Mouse (Mus musculus): ENCODE data around the gene Wipi1. TPM values are rescaled to one million over a fixed set of nuclear protein-coding genes. Genes with fewer than 3 reads are reported as not detected.

The Wipi1 gene
- total and polyA plus RNA-seq, 3 experiments = 2.6 to 8.2 TPM; not detected in 1

GRCm38 (mm10) chr11:109545265-109545664 is 66.5 kb downstream of the Wipi1 start (continued):
- 0 out of 2 replicates have a peak, but pooled peaks have one; percentile 51 for TF ChIP-seq MYC (IDR thresholded peaks at IDR 0.05; ENCODE audit: low read depth, low read length)

- DNase-seq (ENCODE audit: low read depth, low spot score) = no peak
- Histone ChIP-seq H3K27me3 (ENCODE audit: control insufficient read depth in 1 of 2, insufficient read depth in 2 of 2, low read length in 2 of 2) (no peaks in the 10 kb centered on the region), H3K4me1 (ENCODE audit: control insufficient read depth in 1 of 2, insufficient read depth in 2 of 2, low read length in 2 of 2) (peaks cover 21 to 32% of the 10 kb centered on the region in 2 experiments), H3K79me2 (ENCODE audit: control insufficient read depth, insufficient read depth, low read length, poor library complexity) (no peaks in the 10 kb centered on the region), H3K9ac (ENCODE audit: control insufficient read depth, low read depth, low read length, poor library complexity, severe bottlenecking) (no peak overlapping the region), H3K27ac (ENCODE audit: control insufficient read depth, low read depth, low read length) (no peak overlapping the region), H3K36me3 (ENCODE audit: control insufficient read depth in 1 of 2, insufficient read depth in 2 of 2, low read length in 2 of 2) (peaks cover 0 to 16% of the 10 kb centered on the region in 2 experiments; a peak in 2 of 4 replicates), H3K4me3 (ENCODE audit: control insufficient read depth in 1 of 2, insufficient read depth in 1 of 2, low read depth in 2 of 2, low read length in 2 of 2) (no peak overlapping the region), H3K9me3 (replicated peaks; ENCODE audit: insufficient read depth, low read length) (no peaks in the 10 kb centered on the region)
- no peak for TF ChIP-seq CHD2 (IDR thresholded peaks at IDR 0.05; ENCODE audit: low read length)
- TF ChIP-seq TAL1 (IDR thresholded peaks at IDR 0.05; ENCODE audit: low read length) = no peak
- TF ChIP-seq POLR2AphosphoS5 (IDR thresholded peaks at IDR 0.05; ENCODE audit: borderline replicate concordance, low read depth, low read length) = no peak
- TF ChIP-seq RCOR1 (IDR thresholded peaks at IDR 0.05; ENCODE audit: low read depth, low read length) = no peak
- TF ChIP-seq CHD1 (IDR thresholded peaks at IDR 0.05; ENCODE audit: low read depth, low read length) = no peak
- no peak for TF ChIP-seq ELF1 (IDR thresholded peaks at IDR 0.05; ENCODE audit: low read depth, low read length)
- TF ChIP-seq SIN3A (IDR thresholded peaks at IDR 0.05; ENCODE audit: low read length) = no peak
- no peak for TF ChIP-seq HCFC1 (IDR thresholded peaks at IDR 0.05; ENCODE audit: low read depth, low read length)
- TF ChIP-seq GABPA (IDR thresholded peaks at IDR 0.05; ENCODE audit: low read depth, low read length) = no peak
- no peak for TF ChIP-seq NRF1 (IDR thresholded peaks at IDR 0.05; ENCODE audit: insufficient read depth, low read depth, low read length, poor library complexity, severe bottlenecking)
- no peak for TF ChIP-seq MAX (IDR thresholded peaks at IDR 0.05; ENCODE audit: low read length)
- TF ChIP-seq RAD21 (IDR thresholded peaks at IDR 0.05; ENCODE audit: low read depth, low read length) = no peak
- no peak for TF ChIP-seq MAFK (IDR thresholded peaks at IDR 0.05; ENCODE audit: borderline replicate concordance, low read depth, low read length)
Observed at GRCm38 (mm10) chr11:109544432-109544831, 67.3 kb downstream of the Wipi1 start.

GRCm38 (mm10) chr11:109543466-109543865 is 68.3 kb downstream of the Wipi1 start:
- no peaks in the 10 kb centered on the region for H3K9me3 ChIP-seq (replicated peaks; ENCODE audit: insufficient read depth, low read length)
- no peaks in the 10 kb centered on the region for H3K27me3 ChIP-seq (ENCODE audit: control insufficient read depth in 1 of 2, insufficient read depth in 2 of 2, low read length in 2 of 2)
- no peak overlapping the region for H3K9ac ChIP-seq (ENCODE audit: control insufficient read depth, low read depth, low read length, poor library complexity, severe bottlenecking)
- no peaks in the 10 kb centered on the region for H3K79me2 ChIP-seq (ENCODE audit: control insufficient read depth, insufficient read depth, low read length, poor library complexity)
- H3K27ac ChIP-seq (ENCODE audit: control insufficient read depth, low read depth, low read length) = no peak overlapping the region
- no peak for TF ChIP-seq MEF2A (IDR thresholded peaks at IDR 0.05; ENCODE audit: extremely low read depth, insufficient replicate concordance, low read depth, low read length, poor library complexity, severe bottlenecking)
- TF ChIP-seq USF2 (IDR thresholded peaks at IDR 0.05; ENCODE audit: borderline replicate concordance in 1 of 2, insufficient read depth in 1 of 2, low read depth in 1 of 2, low read length in 2 of 2) = no peak
- TF ChIP-seq MYB (IDR thresholded peaks at IDR 0.05; ENCODE audit: low read depth, low read length) = no peak
- TF ChIP-seq TAL1 (IDR thresholded peaks at IDR 0.05; ENCODE audit: low read length) = no peak
- no peak for TF ChIP-seq ZKSCAN1 (IDR thresholded peaks at IDR 0.05; ENCODE audit: low read depth, low read length)
- no peak for TF ChIP-seq MAX (IDR thresholded peaks at IDR 0.05; ENCODE audit: low read length)
- TF ChIP-seq POLR2AphosphoS2 (IDR thresholded peaks at IDR 0.05; ENCODE audit: low read length) = no peak
- no peak for TF ChIP-seq SMC3 (IDR thresholded peaks at IDR 0.05; ENCODE audit: low read depth, low read length)
- DNase-seq (ENCODE audit: low read depth, low spot score) = no peak
- H3K36me3 ChIP-seq (ENCODE audit: control insufficient read depth in 1 of 2, insufficient read depth in 2 of 2, low read length in 2 of 2) = peaks cover 0 to 15% of the 10 kb centered on the region in 2 experiments; a peak in 2 of 4 replicates
- no peak overlapping the region for H3K4me3 ChIP-seq (ENCODE audit: control insufficient read depth in 1 of 2, insufficient read depth in 1 of 2, low read depth in 2 of 2, low read length in 2 of 2)
- H3K4me1 ChIP-seq (ENCODE audit: control insufficient read depth in 1 of 2, insufficient read depth in 2 of 2, low read length in 2 of 2) = peaks cover 18 to 24% of the 10 kb centered on the region in 2 experiments
